Mouse (Mus musculus) liver, embryonic 14.5 days (tissue): ENCODE data around the gene Rab29. TPM values are rescaled to one million over a fixed set of nuclear protein-coding genes. Genes with fewer than 3 reads are reported as not detected.

ENCODE experiments used
- ATAC-seq: fragments of 200-750 bp; cut with Nextera tagmentation; 2 replicates; pipeline ENCODE4 v1.8.0; 2017; ENCODE audit warnings: moderate number of reproducible peaks, mild to moderate bottlenecking, moderate library complexity; ENCODE audit not compliant: insufficient read depth
- DNase-seq, 3 experiments: peaks; one replicate each; pipeline ENCODE4 v3.0.0-alpha.2; 2012 to 2013; ENCODE audit warnings: low read depth in 3 of 3, low spot score in 3 of 3
- H3K27ac ChIP-seq: fragments of 300-500 bp; sonication (generic); 2 replicates; pipeline ENCODE4 v1.5.1; 2014; ENCODE audit warnings: moderate library complexity, mild to moderate bottlenecking, control low read depth, inconsistent platforms
- H3K27me3 ChIP-seq: fragments of 300-500 bp; sonication (generic); 2 replicates; pipeline ENCODE4 v1.6.1; 2014; ENCODE audit warnings: mild to moderate bottlenecking, low read length, moderate library complexity; ENCODE audit not compliant: control insufficient read depth, insufficient read depth
- H3K36me3 ChIP-seq: fragments of 300-500 bp; sonication (generic); replicated peaks from 2 replicates; pipeline ENCODE4 v1.6.1; 2014; ENCODE audit warnings: low read depth; ENCODE audit not compliant: control insufficient read depth, insufficient read depth
- H3K4me1 ChIP-seq, 2 experiments: fragments of 200-500 bp in 1 of 2; fragments of 300-500 bp in 1 of 2; sonication (generic) in 1 of 2; replicated peaks; 2 replicates each; pipeline ENCODE4 v1.6.1; 2012 to 2014; ENCODE audit warnings: antibody characterized with exemption in 1 of 2, inconsistent platforms in 1 of 2, low read length in 1 of 2; ENCODE audit not compliant: control insufficient read depth in 2 of 2, insufficient read depth in 2 of 2
- H3K4me2 ChIP-seq: fragments of 300-500 bp; sonication (generic); 2 replicates; pipeline ENCODE4 v1.6.1; 2014; ENCODE audit warnings: low read depth, mild to moderate bottlenecking, control low read depth, moderate library complexity
- H3K4me3 ChIP-seq, 2 experiments: fragments of 200-500 bp in 1 of 2; fragments of 300-500 bp in 1 of 2; sonication (generic) in 1 of 2; 2 replicates each; pipeline ENCODE4 v1.5.1; 2012 to 2014; ENCODE audit warnings: low read depth in 2 of 2, low read length in 2 of 2, mild to moderate bottlenecking in 2 of 2, control low read depth in 1 of 2, inconsistent platforms in 1 of 2, moderate library complexity in 1 of 2; ENCODE audit not compliant: insufficient read depth in 1 of 2
- H3K9ac ChIP-seq: fragments of 300-500 bp; sonication (generic); replicated peaks from 2 replicates; pipeline ENCODE4 v1.6.1; 2014; ENCODE audit warnings: mild to moderate bottlenecking, control low read depth, moderate library complexity
- H3K9me3 ChIP-seq: fragments of 300-500 bp; sonication (generic); 2 replicates; pipeline ENCODE4 v1.6.1; 2016; ENCODE audit warnings: low read length, mixed read lengths; ENCODE audit not compliant: control insufficient read depth
- CTCF ChIP-seq: IDR thresholded peaks from 2 replicates; pipeline ENCODE4 v1.5.1; 2016; ENCODE audit warnings: antibody characterized with exemption, low read depth, control low read depth
- EP300 ChIP-seq: IDR thresholded peaks from 2 replicates; pipeline ENCODE4 v1.6.1; 2016; ENCODE audit warnings: antibody characterized with exemption, low read depth
- WGBS: fragments of 180-500 bp; shearing (Covaris S2); extraction: QIAGEN DNeasy Blood & Tissue Kit; methylation state at CpG from one replicate; pipeline ENCODE4 v1.1.7; 2014; ENCODE audit not compliant: insufficient replicate concordance; 5-methylcytosine and 5-hydroxymethylcytosine counted together
- polyA plus RNA-seq, 2 experiments: library from polyadenylated mRNA; depleted of rRNA in 1 of 2; stranded (reverse) in 1 of 2; unstranded in 1 of 2; fragments of >200 nt; fragmentation: Nextera tagmentation in 1 of 2; extraction: Ambion mirVana in 1 of 2; gene quantifications; 2 replicates each; pipeline versions ENCODE4 v1.2.1 to v1.2.3; 2012 to 2014

Rab29 gene
- polyA plus RNA-seq, 2 experiments, result 7.3 to 10.7 TPM

GRCm38 (mm10) chr1:131823563-131823962 is 43.5 kb upstream of the Rab29 start:
- no peaks in the 10 kb centered on the region for H3K9me3 ChIP-seq
- H3K4me3 ChIP-seq, result no peak overlapping the region
- ATAC-seq (no peak), DNase-seq (no peak)
- no peaks in the 10 kb centered on the region for H3K27me3 ChIP-seq
- no peak overlapping the region for H3K4me2 ChIP-seq
- H3K4me1 ChIP-seq, result peaks cover 0 to 6% of the 10 kb centered on the region in 2 experiments; a peak in 2 of 4 replicates
- no peak overlapping the region for H3K27ac ChIP-seq
- H3K9ac ChIP-seq, result no peak overlapping the region
- 25% methylated on average over 5 of the region's 5 CpGs for WGBS
- no peaks in the 10 kb centered on the region for H3K36me3 ChIP-seq
- TF ChIP-seq CTCF (no peak), EP300 (no peak)

- Histone ChIP-seq H3K36me3 (no peaks in the 10 kb centered on the region), H3K4me2 (no peak overlapping the region), H3K9ac (no peak overlapping the region), H3K9me3 (no peaks in the 10 kb centered on the region), H3K4me3 (no peak overlapping the region), H3K4me1 (peaks cover 0 to 10% of the 10 kb centered on the region in 2 experiments), H3K27me3 (no peaks in the 10 kb centered on the region), H3K27ac (no peak overlapping the region)
- no peak for DNase-seq
- no peak for ATAC-seq
- TF ChIP-seq CTCF (no peak), EP300 (no peak)
- 66% methylated on average over 11 of the region's 11 CpGs for WGBS
These were observed 42.4 kb upstream of the Rab29 start for GRCm38 (mm10) chr1:131824528-131825181.

- ATAC-seq (peak; percentile 35; the same call in 1 of the 2 replicates), DNase-seq (peak in 1 of 3 experiments; percentile 2)
- Histone ChIP-seq H3K9me3 (no peaks in the 10 kb centered on the region), H3K27me3 (no peaks in the 10 kb centered on the region), H3K27ac (no peak within 1 kb of the TSS), H3K9ac (peak within 1 kb of the TSS; percentile 67), H3K4me1 (peaks cover 0 to 10% of the 10 kb centered on the region in 2 experiments), H3K4me3 (peak within 1 kb of the TSS; percentile 72 to 80), H3K36me3 (no peaks in the 10 kb centered on the region), H3K4me2 (peak within 1 kb of the TSS; percentile 97)
- TF ChIP-seq EP300 (no peak), CTCF (no peak)
- WGBS, result 3% methylated on average over 25 of the region's 25 CpGs
These were observed 39.7 kb upstream of the Rab29 start, which contains the start of gene Slc41a1 for GRCm38 (mm10) chr1:131827207-131827786. Gene Slc41a1, plus strand, starts transcription at chr1:131827493.

- no peak overlapping the region for H3K27ac ChIP-seq
- H3K9ac ChIP-seq, result peak overlapping the region; percentile 67
- ATAC-seq (peak; percentile 92), DNase-seq (peak; percentile 78 to 82 (median 81))
- under 1% methylated on average over 35 of the region's 36 CpGs for WGBS
- peaks cover 0 to 10% of the 10 kb centered on the region in 2 experiments for H3K4me1 ChIP-seq
- H3K36me3 ChIP-seq, result no peaks in the 10 kb centered on the region
- no peaks in the 10 kb centered on the region for H3K27me3 ChIP-seq
- TF ChIP-seq EP300 (no peak), CTCF (no peak)
- H3K9me3 ChIP-seq, result no peaks in the 10 kb centered on the region
- H3K4me3 ChIP-seq, result peak overlapping the region; percentile 72 to 80
- peak overlapping the region; percentile 97 for H3K4me2 ChIP-seq
These were observed 39.2 kb upstream of the Rab29 start for GRCm38 (mm10) chr1:131827787-131828258.
